Mouse (Mus musculus): Measurements from ENCODE around the gene Ppp2r2c.
A peak's percentile ranks its signal among the peaks of the same experiment; 100 is the strongest.

Gene Ppp2r2c

DNA sequence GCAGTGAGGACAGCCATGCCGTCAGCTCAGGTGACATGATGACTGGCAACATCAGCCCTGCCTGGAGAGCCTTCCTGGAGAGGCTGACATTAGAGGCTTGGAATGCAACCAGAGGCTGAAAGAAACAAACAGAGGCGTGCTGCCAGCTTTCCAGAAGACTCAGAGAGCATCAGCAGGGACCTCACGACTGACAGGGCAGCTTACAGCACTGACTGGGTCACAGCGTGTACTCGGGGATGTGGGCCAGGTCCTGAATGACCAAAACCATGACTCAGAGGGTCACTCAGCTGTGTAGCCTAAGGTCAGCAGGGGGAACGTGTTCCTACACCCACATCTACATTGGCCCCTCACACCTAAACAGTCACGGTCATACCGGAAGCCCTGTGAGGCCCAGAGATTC lies 110.7 kb downstream of the Ppp2r2c start:
- DNase-seq (ENCODE audit: low spot score in 2 of 2), result no peak

DNA sequence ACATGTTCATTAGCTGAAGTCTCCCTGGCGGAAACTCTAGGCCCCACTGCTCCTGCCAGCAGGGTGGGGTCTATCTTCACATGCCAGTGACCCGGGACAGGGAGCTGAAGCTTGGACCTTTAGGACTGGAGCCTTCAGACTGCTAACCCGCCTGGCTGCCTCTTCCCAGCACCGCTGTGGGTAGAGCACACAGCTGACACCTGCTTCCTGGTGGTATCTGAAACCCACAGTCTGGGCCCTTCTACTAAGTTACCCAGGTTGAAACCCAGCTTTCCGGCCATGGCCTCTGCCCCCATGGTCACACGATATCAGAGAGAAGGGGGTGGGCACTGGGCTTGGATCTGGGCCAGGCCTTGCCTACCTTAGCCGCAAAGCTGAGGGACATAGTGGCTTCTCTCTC lies 111.3 kb downstream of the Ppp2r2c start:
- DNase-seq (ENCODE audit: low spot score in 2 of 2), result peak; percentile 49 to 57

GRCm38 (mm10) chr5:36982271-36982670 lies 114.0 kb downstream of the Ppp2r2c start:
- DNase-seq (ENCODE audit: low spot score in 2 of 2), result no peak

DNA sequence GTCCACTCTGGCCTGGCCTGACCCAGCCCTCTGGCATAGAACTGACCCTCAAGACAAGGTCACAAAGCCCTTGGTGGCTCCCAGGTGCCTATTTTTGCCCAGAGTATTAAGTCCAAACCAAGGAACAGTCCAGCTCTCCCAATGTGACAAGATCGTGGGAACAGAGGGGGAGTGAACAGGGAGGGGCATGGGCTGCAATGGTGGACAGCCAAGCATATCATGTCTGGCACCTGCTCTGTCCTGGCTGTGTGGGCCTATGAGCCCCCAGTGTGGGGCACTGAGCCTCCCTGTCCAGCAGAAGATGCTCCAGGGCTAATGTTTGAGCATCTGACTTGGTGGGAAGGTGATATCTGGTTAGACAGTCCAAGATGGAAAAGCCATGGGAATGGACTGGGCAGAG lies 118.3 kb downstream of the Ppp2r2c start:
- no peak for DNase-seq (ENCODE audit: low spot score in 2 of 2)

GRCm38 (mm10) chr5:36988124-36988780 lies 119.9 kb downstream of the Ppp2r2c start:
- no peak for DNase-seq (ENCODE audit: low spot score in 2 of 2)

- peak; percentile 96 to 97 for DNase-seq (ENCODE audit: low spot score in 2 of 2)
Measured at GRCm38 (mm10) chr5:36988781-36989624, 120.7 kb downstream of the Ppp2r2c start, which contains the start of gene Wfs1. Gene Wfs1 (minus strand): TSS chr5:36989205.

- no peak for DNase-seq (ENCODE audit: low spot score in 2 of 2)
Measured at GRCm38 (mm10) chr5:36989625-36989977, 121.3 kb downstream of the Ppp2r2c start.

DNA sequence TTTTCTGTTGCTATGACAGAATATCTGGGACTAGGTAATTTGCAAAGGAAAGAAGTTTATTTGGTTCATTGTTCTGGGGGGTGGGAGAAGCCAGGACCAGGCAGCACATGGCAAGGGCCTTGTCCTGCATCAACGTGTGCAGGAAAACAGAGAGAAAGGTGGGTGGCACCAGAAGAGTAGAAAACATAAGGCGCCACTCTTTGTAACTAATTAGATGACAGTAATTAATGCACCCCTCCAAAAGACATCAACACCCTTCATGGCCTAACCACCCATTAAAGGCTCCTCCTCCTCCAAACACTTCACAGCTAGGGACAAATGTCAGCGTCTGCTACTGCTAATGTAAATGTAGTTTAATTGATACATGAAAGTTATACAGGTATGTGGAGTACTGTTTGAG lies 121.9 kb downstream of the Ppp2r2c start:
- no peak for DNase-seq (ENCODE audit: low spot score in 2 of 2)

GRCm38 (mm10) chr5:36990631-36991350 lies 122.5 kb downstream of the Ppp2r2c start:
- DNase-seq (ENCODE audit: low spot score in 2 of 2), result no peak

DNA sequence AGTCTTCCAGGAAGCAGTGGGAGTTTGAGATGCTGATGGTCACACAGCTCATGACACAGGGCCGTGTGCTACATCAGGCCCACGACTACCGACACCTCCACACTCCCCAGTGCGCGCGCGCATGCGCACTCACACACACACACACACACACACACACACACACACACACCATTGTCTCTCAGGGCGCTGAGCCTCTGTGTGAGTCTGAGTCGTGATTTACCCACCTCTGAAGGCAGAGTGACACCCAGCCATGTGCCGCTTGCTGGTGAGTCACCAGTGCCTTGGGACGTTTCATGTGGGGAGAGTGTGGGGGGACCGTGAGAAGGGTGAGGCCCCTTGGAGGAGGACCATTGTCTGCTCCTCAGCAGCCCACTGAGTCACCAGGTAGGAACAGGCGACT lies 128.1 kb downstream of the Ppp2r2c start:
- no peak for DNase-seq (ENCODE audit: low spot score in 2 of 2)

DNA sequence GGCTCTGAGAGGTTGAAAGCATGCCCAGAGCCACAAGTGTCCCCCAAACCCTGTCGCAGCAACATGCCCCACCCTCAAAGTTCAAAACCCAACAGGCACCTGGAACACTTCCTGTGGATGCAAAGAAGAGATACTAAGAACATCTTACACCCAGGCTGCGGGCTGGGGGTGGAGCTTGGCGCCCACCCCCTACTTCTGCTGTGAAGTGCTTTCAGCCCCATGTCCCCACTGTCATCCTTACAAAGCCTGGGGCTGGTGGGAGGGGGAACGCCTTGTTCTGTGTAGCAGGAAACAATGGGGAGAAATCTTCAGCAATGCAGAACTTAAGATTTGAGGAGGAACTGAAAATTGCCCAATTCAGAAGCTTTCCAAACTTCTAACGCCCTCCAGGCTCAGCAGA lies 129.7 kb downstream of the Ppp2r2c start:
- DNase-seq (ENCODE audit: low spot score in 2 of 2), result peak; percentile 10 to 13

DNA sequence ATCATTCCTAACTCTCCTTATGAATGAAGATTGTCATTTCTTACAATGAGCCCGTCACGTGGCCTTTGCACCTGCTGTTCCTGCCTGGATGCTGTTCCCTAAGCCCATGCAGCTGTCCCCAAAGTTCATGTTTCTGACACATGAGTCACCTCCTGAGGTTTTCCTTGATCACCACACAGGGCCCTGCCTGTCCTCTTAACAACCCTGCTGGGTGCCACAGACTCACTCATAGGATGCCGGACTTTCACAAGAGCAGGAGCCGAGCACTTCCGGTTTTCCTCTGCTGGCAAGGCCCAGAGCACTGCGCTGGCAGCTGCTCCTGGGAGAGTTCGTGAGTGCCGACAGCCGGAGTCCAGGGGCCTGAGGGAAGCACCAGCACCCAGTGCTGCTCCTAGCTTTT lies 132.7 kb downstream of the Ppp2r2c start:
- DNase-seq (ENCODE audit: low spot score in 2 of 2), result no peak

GRCm38 (mm10) chr5:37002001-37002400 lies 133.7 kb downstream of the Ppp2r2c start:
- DNase-seq (ENCODE audit: low spot score in 2 of 2), result peak; percentile 53 to 55

Measured in spleen, postnatal 36 days (tissue).